Mouse (Mus musculus): ENCODE measurements around the gene Notch1.

Notch1 gene

GRCm38 (mm10) chr2:26516275-26516674 lies at the start of gene Notch1:
Gene Notch1 (minus strand): TSS chr2:26516663.
- peak; percentile 41 for DNase-seq (ENCODE audit: extremely low spot score, low spot score)

- peak; percentile 52 for DNase-seq (ENCODE audit: extremely low spot score, low spot score)
Measured at GRCm38 (mm10) chr2:26566221-26566620, 49.8 kb upstream of the Notch1 start.

DNA sequence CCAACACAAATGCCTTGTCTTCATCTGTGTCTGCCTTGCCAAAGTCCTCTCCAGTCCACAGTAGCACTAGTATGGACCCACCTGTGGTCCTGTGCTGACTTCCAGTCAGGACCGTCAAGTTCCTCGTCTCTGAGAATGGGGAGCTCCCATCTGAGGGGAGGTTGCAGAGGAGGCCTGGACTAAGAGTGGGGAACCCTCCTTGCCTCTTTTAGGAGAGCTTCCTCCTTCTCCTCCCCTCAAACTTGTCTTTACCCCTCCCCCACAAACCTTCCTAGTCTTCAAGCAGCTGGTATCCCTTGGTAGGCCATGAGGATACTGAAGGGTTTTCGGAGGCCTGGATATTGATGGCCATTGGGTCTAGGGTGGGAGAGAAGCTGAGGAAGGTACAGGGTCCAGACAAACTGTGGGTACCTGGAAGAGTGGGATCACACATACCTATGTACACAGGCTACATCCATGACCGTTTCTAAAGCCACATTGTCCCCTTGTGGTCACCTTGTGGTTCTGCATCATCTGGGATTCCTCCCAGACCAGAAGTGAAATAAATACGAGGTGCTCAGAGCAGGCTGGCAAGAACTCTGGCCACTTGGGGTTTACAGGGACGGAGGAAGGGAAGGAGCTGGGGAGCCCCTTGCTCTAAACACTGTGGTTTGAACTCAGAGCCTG lies 45.0 kb upstream of the Notch1 start:
- peak; percentile 57 for DNase-seq (ENCODE audit: extremely low spot score, low spot score)

DNA sequence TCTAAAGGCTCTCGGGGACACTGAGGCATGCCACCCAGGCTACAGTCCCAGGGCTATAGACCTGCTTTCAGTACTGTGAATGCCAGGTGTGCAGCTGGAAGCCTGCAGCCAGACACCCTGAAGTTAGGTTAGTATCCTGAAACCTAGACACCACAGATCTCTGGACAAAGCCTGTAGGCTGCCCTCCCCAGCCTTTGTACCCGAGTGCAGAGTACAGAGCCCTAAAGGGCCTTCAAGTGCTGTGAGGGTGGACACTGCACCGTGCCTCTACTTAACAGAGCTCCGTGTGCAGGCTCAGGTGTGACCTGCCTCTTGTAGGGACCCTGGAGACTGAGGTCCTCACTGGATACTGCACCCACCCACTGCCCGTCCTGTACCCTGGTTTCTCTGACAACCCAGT lies 44.0 kb upstream of the Notch1 start:
- DNase-seq (ENCODE audit: extremely low spot score, low spot score): no peak

GRCm38 (mm10) chr2:26556535-26556993 lies 40.1 kb upstream of the Notch1 start:
- DNase-seq (ENCODE audit: extremely low spot score, low spot score): no peak

DNA sequence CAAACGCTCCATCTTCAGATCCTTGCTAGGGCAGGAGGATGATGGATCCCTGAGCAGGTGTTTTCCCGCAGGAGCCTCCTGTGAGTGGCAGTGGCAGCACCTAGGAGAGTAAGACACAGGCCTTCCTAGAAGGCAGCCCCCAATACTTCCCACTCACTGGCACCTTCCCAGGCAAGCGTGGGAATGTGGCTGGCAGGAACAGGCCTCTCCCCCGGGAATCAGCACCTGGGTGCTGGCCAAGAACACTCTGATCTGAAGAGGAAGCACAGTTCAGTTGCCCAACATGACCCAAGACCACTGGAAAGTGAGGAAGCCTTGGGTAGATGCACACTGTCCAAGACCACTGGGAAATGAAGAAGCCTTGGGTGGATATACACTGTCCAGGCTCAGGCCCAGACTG lies 38.6 kb upstream of the Notch1 start:
- DNase-seq (ENCODE audit: extremely low spot score, low spot score): no peak

GRCm38 (mm10) chr2:26553904-26554303 lies 37.4 kb upstream of the Notch1 start:
- DNase-seq (ENCODE audit: extremely low spot score, low spot score): no peak

DNA sequence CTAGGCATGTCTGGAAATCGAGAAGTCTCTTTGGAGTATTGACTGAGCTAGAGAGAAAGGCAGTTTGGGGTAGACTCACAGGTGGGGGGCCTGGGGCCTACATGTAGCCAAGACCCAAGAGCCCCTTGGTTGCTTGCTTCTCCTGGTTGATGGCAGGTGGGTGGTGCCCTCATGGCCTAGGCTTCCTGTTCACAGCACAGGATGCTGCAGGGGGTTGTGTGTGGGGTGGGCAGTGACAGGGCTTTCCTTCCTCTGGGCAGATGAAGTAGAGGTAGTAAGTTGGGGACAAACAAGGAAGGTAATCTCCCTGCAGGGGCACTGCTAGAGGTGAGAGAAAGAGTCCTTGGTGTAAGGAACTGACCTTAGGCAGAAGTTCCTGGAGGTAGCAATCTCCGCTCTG lies 35.6 kb upstream of the Notch1 start:
- no peak for DNase-seq (ENCODE audit: extremely low spot score, low spot score)

DNA sequence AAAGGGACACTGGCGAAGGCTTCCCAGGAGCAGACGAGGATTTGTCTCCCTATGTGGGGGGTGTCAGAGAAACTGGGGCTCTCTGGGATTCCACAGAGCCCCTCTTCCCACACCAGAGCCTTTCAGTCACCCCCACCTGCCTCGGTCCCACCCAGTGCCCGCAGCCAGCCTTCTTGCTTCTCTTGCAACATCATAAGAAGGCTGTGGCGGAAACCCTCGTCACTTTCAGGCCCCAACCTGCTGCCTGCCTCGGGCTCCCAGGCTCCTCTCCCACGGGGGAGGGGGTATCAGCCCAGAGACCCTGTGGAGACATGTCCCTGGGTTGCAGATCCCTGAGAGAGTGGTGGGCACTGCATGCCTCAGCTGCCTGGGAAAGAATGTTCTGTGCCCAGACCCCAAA lies 35.0 kb upstream of the Notch1 start:
- DNase-seq (ENCODE audit: extremely low spot score, low spot score): no peak

GRCm38 (mm10) chr2:26550777-26551176 lies 34.3 kb upstream of the Notch1 start:
- DNase-seq (ENCODE audit: extremely low spot score, low spot score): no peak

GRCm38 (mm10) chr2:26550205-26550604 lies 33.7 kb upstream of the Notch1 start:
- DNase-seq (ENCODE audit: extremely low spot score, low spot score): no peak

- no peak for DNase-seq (ENCODE audit: extremely low spot score, low spot score)
Measured at GRCm38 (mm10) chr2:26549801-26550200, 33.3 kb upstream of the Notch1 start.

DNA sequence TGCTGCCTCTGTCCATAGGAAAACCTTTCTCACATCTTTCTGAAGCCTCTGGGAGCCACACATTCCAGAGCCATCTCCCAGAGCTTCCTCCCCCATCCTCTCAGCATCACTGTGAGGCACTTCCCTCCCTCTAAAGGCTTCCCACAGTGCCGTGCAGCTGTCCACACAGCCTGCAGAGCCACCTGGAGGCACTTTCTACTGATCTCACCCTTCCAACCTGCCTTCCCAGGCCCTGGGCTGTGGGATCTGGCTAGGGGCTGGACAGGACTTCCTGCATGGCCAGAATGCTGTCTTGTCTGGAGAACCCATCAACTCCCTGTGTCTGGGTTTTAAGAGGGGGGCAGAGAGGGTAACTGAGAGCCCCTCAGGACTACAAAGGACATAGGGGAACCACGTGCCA lies 31.0 kb upstream of the Notch1 start:
- peak; percentile 54 for DNase-seq (ENCODE audit: extremely low spot score, low spot score)

DNA sequence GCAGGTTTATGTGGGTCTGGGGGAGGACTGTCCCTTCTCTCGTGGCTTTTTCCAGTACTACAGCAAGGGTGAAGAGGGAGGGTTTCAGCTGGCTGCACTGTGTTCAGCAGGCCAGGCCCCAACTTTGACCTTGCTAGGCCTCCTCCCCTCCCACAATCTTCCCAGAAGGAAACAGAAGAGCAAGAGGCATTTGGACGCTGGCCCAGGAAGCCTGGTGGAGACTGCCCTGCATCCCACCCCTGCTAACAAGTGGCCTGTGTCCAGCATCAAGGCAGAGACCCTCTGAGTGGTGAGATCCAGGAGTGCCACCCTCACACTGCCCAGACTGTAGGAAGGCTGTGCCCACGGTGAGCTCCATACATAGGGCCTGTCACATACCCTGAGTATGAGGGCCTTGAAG lies 27.8 kb upstream of the Notch1 start:
- DNase-seq (ENCODE audit: extremely low spot score, low spot score): no peak

DNA sequence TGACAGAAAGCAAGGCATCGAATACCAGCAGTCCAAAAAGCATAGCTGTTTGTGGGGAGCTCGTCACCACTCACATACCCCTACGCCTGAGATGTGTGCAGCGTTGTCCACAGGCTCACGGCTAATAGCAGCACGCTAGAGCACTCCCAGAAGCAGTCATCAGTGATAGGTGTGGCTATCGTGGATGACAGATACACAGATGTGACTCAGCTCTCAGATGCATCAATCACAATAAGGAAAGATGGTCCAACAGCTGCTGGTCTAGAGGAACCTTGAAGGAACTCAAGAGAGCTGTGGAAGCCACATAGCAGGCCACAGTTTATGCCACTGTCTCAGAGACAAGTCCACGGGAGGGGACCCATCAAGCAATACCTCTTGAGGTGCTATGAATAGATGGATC lies 27.3 kb upstream of the Notch1 start:
- DNase-seq (ENCODE audit: extremely low spot score, low spot score): no peak

DNA sequence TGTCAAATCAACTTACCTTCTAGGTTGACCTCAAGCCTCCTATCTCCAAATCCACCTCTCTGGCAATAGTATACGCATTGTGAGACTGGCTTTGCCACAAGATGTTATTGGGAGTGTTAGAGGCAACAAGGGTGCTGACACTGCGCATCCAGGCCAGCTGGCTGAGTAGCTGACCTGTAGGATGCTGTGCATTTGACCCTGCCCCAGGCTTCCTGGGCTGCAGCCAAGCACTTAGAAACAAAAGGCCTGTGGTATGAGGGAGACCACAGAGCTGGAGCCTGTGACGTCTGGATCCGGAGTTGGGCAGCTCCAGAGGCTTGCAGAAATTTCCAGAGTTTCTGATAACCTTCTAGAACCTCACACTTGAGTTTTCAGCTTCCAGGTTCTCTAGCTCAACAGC lies 26.7 kb upstream of the Notch1 start:
- no peak for DNase-seq (ENCODE audit: extremely low spot score, low spot score)

DNA sequence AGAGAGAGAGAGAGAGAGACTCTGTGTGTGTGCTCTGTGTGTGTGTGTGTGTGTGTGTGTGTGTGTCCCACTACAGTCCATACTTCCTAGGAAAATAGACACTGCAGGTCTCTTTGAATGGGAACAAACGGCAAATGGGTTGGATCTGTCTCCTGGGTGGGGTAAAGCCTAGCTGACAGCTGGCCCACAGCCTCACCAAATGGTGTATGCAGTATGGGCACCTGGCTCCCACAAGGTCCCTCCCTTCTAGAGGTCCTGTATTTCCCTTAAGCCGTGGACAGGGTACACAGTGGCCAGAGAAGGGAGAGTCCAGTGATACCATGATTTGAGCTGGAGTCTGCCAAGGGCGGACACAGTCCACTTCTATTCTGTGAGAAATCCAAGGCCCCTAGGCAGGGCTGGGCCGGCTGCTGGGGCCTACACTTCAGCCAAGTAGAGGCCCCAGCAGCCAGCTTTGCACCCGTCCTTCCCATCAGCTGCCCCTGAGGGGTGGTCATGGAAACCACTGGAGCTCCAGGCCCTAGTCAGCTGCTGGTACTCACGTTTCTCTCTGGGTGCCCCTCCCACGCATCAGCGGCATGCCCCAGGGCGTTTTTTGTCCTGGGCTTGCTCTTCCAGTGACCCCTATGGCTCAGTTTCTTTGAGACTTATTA lies 24.9 kb upstream of the Notch1 start:
- DNase-seq (ENCODE audit: extremely low spot score, low spot score): peak; percentile 38

GRCm38 (mm10) chr2:26540721-26541120 lies 24.3 kb upstream of the Notch1 start:
- no peak for DNase-seq (ENCODE audit: extremely low spot score, low spot score)

- DNase-seq (ENCODE audit: extremely low spot score, low spot score): no peak
Measured at GRCm38 (mm10) chr2:26539516-26539915, 23.1 kb upstream of the Notch1 start.

- DNase-seq (ENCODE audit: extremely low spot score, low spot score): peak; percentile 61
Measured at GRCm38 (mm10) chr2:26535517-26536045, 19.1 kb upstream of the Notch1 start.

- no peak for DNase-seq (ENCODE audit: extremely low spot score, low spot score)
Measured at GRCm38 (mm10) chr2:26534616-26535015, 18.2 kb upstream of the Notch1 start.

DNA sequence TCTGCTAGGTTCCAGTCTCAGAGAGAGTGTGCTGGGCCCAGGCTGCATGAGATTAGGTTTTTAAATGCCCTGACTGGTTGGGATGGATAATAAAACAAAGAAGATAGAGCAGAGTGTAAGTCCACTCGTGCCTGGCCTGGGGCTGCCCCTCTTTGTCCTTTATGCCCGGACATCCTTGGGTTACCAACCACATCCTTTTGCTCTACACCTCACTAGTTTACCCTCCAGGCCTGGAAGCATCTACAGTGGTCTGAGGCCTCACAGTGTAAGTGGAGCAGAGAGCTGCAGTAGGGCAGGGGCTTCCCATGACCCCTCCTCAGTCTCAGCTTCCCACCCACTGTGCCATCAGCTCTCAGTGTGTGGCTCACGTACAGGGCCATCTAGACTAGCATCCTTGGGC lies 17.7 kb upstream of the Notch1 start:
- no peak for DNase-seq (ENCODE audit: extremely low spot score, low spot score)

- DNase-seq (ENCODE audit: extremely low spot score, low spot score): no peak
Measured at GRCm38 (mm10) chr2:26533249-26533648, 16.8 kb upstream of the Notch1 start.
